Mouse (Mus musculus): ENCODE results near the gene Zfhx2. TPM values are rescaled to one million over a fixed set of nuclear protein-coding genes. Genes with fewer than 3 reads are reported as not detected.

Zfhx2 gene
- polyA plus RNA-seq, 1 experiment, result 1.4 TPM

GRCm38 (mm10) chr14:55014591-55014990 is 77.5 kb downstream of the Zfhx2 start:
- under 1% methylated on average over 27 of the region's 27 CpGs for WGBS
- peak; percentile 24 for DNase-seq (ENCODE audit: low read depth, low spot score)

GRCm38 (mm10) chr14:55011116-55011515 is 81.0 kb downstream of the Zfhx2 start:
- 73% methylated on average over 4 of the region's 4 CpGs for WGBS

More at GRCm38 (mm10) chr14:55011116-55011515, 81.0 kb downstream of the Zfhx2 start:
- no peak for DNase-seq (ENCODE audit: low read depth, low spot score)

Other genes starting within 250 kb of the Zfhx2 start
- gene Homez, start 221.4 kb downstream of the Zfhx2 start, polyA plus RNA-seq (2012; rRNA removed), result 2.5 and 3.4 TPM in 2 replicates
- 9.1 and 11.2 TPM in 2 replicates for gene Ppp1r3e, start 214.8 kb downstream of the Zfhx2 start, polyA plus RNA-seq (2012; rRNA removed)
- gene Bcl2l2, start 208.9 kb downstream of the Zfhx2 start, polyA plus RNA-seq (2012; rRNA removed), result 31.6 and 48.3 TPM in 2 replicates
- 0.74 TPM in 1 of 2 replicates, not detected in the other for gene Gm20521, start 208.9 kb downstream of the Zfhx2 start, polyA plus RNA-seq (2012; rRNA removed)
- 77.8 and 112 TPM in 2 replicates for gene Pabpn1, start 199.8 kb downstream of the Zfhx2 start, polyA plus RNA-seq (2012; rRNA removed)
- gene Slc22a17, start 179.2 kb downstream of the Zfhx2 start, polyA plus RNA-seq (2012; rRNA removed), result 11.3 and 11.7 TPM in 2 replicates
- gene Efs, start 166.2 kb downstream of the Zfhx2 start, polyA plus RNA-seq (2012; rRNA removed), result 3.0 and 3.5 TPM in 2 replicates
- 0.21 and 0.50 TPM in 2 replicates for gene Il25, start 159.6 kb downstream of the Zfhx2 start, polyA plus RNA-seq (2012; rRNA removed)
- gene Cmtm5, start 156.1 kb downstream of the Zfhx2 start, polyA plus RNA-seq (2012; rRNA removed), result 1.0 and 1.8 TPM in 2 replicates
- 0.01 and 0.07 TPM in 2 replicates for gene Myh6, start 125.4 kb downstream of the Zfhx2 start, polyA plus RNA-seq (2012; rRNA removed)
- not detected in 2 replicates for gene Gm17428, start 115.4 kb downstream of the Zfhx2 start, polyA plus RNA-seq (2012; rRNA removed)
- 0.19 and 0.22 TPM in 2 replicates for gene Myh7, start 97.7 kb downstream of the Zfhx2 start, polyA plus RNA-seq (2012; rRNA removed)
- gene Ngdn, start 76.9 kb downstream of the Zfhx2 start, polyA plus RNA-seq (2012; rRNA removed), result 17.9 and 18.3 TPM in 2 replicates
- 7.2 and 7.5 TPM in 2 replicates for gene Thtpa, start 2.5 kb upstream of the Zfhx2 start, polyA plus RNA-seq (2012; rRNA removed)
- 64.5 and 107 TPM in 2 replicates for gene Ap1g2, start 14.3 kb upstream of the Zfhx2 start, polyA plus RNA-seq (2012; rRNA removed)
- gene Jph4, start 24.6 kb upstream of the Zfhx2 start, polyA plus RNA-seq (2012; rRNA removed), result 0.52 and 0.92 TPM in 2 replicates
- not detected in 2 replicates for gene Dhrs2, start 129.7 kb upstream of the Zfhx2 start, polyA plus RNA-seq (2012; rRNA removed)